Mouse (Mus musculus) heart, adult 2 months (tissue): ENCODE data around the gene Dctpp1. TPM values are rescaled to one million over a fixed set of nuclear protein-coding genes. Genes with fewer than 3 reads are reported as not detected.
"Not testable (repeated sequence)": the region's sequence is repeated elsewhere in the genome, so short reads cannot be mapped to it uniquely, and the experiment has no call there.

Source experiments
- DNase-seq, 2 experiments: peaks; one replicate each; pipeline ENCODE4 v3.0.0; 2021
- H3K27ac ChIP-seq: fragments of 200-600 bp; 2 replicates; pipeline ENCODE4 v1.8.1; 2022
- H3K27me3 ChIP-seq: fragments of 200-500 bp; 2 replicates; pipeline ENCODE4 v1.6.1; 2012; ENCODE audit warnings: mild to moderate bottlenecking, low read length, inconsistent platforms, mixed read lengths; ENCODE audit not compliant: control insufficient read depth, insufficient read depth
- H3K36me3 ChIP-seq: fragments of 200-500 bp; 2 replicates; pipeline ENCODE4 v1.6.1; 2012; ENCODE audit warnings: low read length, inconsistent platforms; ENCODE audit not compliant: control insufficient read depth, insufficient read depth
- H3K4me1 ChIP-seq: fragments of 200-500 bp; 2 replicates; pipeline ENCODE4 v1.6.1; 2011; ENCODE audit warnings: low read length; ENCODE audit not compliant: control insufficient read depth, insufficient read depth
- H3K4me3 ChIP-seq: fragments of 200-600 bp; 2 replicates; pipeline ENCODE4 v1.8.1; 2022
- H3K79me2 ChIP-seq: fragments of 200-500 bp; replicated peaks from 2 replicates; pipeline ENCODE4 v1.6.1; 2012; ENCODE audit warnings: mild to moderate bottlenecking, inconsistent platforms, low read length, moderate library complexity, mixed read lengths; ENCODE audit not compliant: control insufficient read depth, insufficient read depth
- H3K9ac ChIP-seq: fragments of 200-500 bp; 2 replicates; pipeline ENCODE4 v1.6.1; 2012; ENCODE audit warnings: low read depth, mild to moderate bottlenecking, control low read depth, inconsistent platforms, low read length, mixed read lengths
- CTCF ChIP-seq: fragments of 200-600 bp; IDR thresholded peaks from 2 replicates; pipeline ENCODE4 v1.8.1; 2022; ENCODE audit warnings: antibody characterized with exemption, mild to moderate bottlenecking, moderate library complexity
- EP300 ChIP-seq: fragments of 200-500 bp; IDR thresholded peaks from 2 replicates; pipeline ENCODE4 v1.6.1; 2011; ENCODE audit warnings: low read depth, low read length, control low read depth; ENCODE audit not compliant: insufficient read depth
- POLR2A ChIP-seq: fragments of 200-500 bp; IDR thresholded peaks from 2 replicates; pipeline ENCODE4 v1.6.1; 2011; ENCODE audit warnings: mild to moderate bottlenecking, low read depth, low read length, control low read depth; ENCODE audit not compliant: insufficient read depth
- WGBS: fragments of 180-500 bp; shearing (Covaris S2); methylation state at CpG from one replicate; pipeline ENCODE4 v1.1.7; 2018; 5-methylcytosine and 5-hydroxymethylcytosine counted together
- intact Hi-C: fragments of 180-260 bp; cut with DNase I; formaldehyde crosslinking; loops from one replicate; pipeline ENCODE4 v1.15.1; 2025
- polyA plus RNA-seq: library from polyadenylated mRNA; depleted of rRNA; stranded (reverse); fragments of >200 nt; gene quantifications from 2 replicates; pipeline ENCODE4 v1.2.3, GENCODE M21; 2012
- total RNA-seq, 2 experiments: library from RNA; stranded (reverse); gene quantifications; 2 replicates each; pipeline ENCODE4 v1.2.3; 2021

Dctpp1 gene
- total and polyA plus RNA-seq, 3 experiments, result 38.7 to 46.6 (median 44.6) TPM

DNA sequence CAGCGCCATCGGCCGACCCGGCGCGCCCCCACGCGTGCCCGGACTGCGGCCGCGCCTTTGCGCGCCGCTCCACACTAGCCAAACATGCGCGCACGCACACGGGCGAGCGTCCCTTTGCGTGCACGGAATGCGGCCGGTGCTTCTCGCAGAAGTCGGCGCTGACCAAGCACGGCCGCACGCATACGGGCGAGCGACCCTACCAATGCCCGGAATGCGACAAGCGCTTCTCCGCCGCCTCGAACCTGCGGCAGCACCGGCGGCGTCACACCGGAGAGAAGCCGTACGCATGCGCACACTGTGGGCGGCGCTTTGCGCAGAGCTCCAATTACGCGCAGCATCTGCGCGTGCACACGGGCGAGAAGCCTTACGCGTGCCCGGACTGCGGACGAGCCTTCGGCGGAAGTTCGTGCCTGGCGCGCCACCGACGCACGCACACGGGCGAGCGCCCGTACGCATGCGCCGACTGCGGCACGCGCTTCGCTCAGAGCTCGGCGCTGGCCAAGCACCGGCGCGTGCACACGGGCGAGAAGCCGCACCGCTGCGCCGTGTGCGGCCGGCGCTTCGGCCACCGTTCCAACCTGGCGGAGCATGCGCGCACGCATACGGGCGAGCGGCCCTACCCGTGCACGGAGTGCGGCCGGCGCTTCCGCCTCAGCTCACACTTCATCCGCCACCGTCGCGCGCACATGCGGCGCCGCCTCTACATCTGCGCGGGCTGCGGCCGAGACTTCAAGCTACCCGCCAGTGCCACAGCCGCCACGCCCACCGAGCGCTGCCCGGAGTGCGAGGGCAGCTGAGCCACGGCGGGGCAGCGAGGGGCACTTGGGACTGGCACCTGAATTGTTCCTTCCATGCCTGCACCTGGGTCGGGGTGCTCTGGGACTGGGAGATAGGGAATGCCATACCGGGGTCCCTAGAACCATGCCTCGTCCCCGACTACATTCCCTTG, 6.4 kb downstream of the Dctpp1 start:
- H3K27ac ChIP-seq, result peak overlapping the region; percentile 92
- TF ChIP-seq EP300 (peak; percentile 84), CTCF (no peak), POLR2A (peak; percentile 63; the same call in 1 of the 2 replicates)
- H3K79me2 ChIP-seq, result no peaks in the 10 kb centered on the region
- DNase-seq, result peak; percentile 95 to 97
- no peaks in the 10 kb centered on the region for H3K36me3 ChIP-seq
- H3K9ac ChIP-seq, result peak overlapping the region; percentile 90
- H3K4me1 ChIP-seq, result peaks cover 2% of the 10 kb centered on the region
- intact Hi-C loops, result loop anchor here (2.0 to 5.0 kb wide), 2 partner anchors 91 to 258 kb away; partner anchors contain the start of genes Srcap and Zfp768
- no peaks in the 10 kb centered on the region for H3K27me3 ChIP-seq
- under 1% methylated on average over 136 of the region's 136 CpGs for WGBS
- H3K4me3 ChIP-seq, result peak overlapping the region; percentile 69

DNA sequence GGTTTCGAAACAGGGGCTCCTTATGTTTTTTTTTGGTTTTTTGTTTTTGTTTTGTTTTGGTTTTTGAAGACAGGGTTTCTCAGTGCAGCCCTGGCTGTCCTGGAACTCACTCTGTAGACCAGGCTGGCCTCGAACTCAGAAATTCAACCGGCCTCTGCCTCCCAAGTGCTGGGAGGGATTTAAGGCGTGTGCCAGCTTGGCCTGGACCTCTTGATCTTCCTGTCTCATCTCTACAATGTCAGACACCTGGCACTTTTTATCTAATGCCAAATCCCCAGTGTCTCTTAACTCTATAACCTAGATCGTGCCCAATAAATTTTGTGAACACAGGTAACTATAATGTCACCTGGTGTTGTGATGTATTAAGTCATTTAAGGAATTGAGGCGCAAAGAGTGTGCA, 7.2 kb downstream of the Dctpp1 start:
- Histone ChIP-seq H3K9ac (peak overlapping the region; percentile 90), H3K79me2 (0 out of 2 replicates have a peak, but pooled peaks cover under 1% of the 10 kb centered on the region), H3K36me3 (no peaks in the 10 kb centered on the region), H3K4me3 (peak overlapping the region; percentile 69), H3K27me3 (no peaks in the 10 kb centered on the region), H3K4me1 (peaks cover 2% of the 10 kb centered on the region), H3K27ac (peak overlapping the region; percentile 92)
- DNase-seq, result no peak
- TF ChIP-seq POLR2A (no peak), EP300 (no peak), CTCF (no peak)
- WGBS, result 73% methylated on average over 6 of the region's 6 CpGs
- intact Hi-C loops, result loop anchor here (5.0 kb wide), 1 partner anchor 259 kb away; the partner anchor contains the start of gene Srcap

DNA sequence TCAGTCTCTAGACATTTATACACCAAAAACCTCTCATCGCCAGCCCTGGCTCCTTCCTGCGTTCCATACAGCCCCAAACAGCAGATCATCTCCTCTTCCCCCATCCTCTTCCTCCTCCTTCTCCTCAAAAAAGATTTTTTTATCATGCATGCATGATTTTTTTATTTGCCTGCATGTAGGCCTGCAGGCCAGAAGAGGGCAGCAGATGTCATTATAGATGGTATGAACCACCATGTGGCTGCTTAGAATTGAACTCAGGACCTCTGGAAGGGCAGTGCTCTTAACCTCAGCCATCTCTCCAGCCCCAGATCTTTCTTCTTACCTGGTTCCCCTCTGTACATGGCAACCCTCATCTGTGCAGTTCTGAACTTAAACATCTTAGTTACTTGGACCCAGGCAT, 8.1 kb downstream of the Dctpp1 start:
- intact Hi-C loops, result loop anchor here (5.0 kb wide), 1 partner anchor 260 kb away; the partner anchor contains the start of gene Srcap
- WGBS, result 59% methylated on average over 2 of the region's 2 CpGs
- Histone ChIP-seq H3K36me3 (no peaks in the 10 kb centered on the region), H3K9ac (no peak overlapping the region), H3K4me3 (no peak overlapping the region), H3K79me2 (0 out of 2 replicates have a peak, but pooled peaks cover 1% of the 10 kb centered on the region), H3K4me1 (peaks cover 2% of the 10 kb centered on the region), H3K27me3 (no peaks in the 10 kb centered on the region), H3K27ac (no peak overlapping the region)
- no peak for DNase-seq
- TF ChIP-seq CTCF (peak; percentile 74), POLR2A (no peak)

DNA sequence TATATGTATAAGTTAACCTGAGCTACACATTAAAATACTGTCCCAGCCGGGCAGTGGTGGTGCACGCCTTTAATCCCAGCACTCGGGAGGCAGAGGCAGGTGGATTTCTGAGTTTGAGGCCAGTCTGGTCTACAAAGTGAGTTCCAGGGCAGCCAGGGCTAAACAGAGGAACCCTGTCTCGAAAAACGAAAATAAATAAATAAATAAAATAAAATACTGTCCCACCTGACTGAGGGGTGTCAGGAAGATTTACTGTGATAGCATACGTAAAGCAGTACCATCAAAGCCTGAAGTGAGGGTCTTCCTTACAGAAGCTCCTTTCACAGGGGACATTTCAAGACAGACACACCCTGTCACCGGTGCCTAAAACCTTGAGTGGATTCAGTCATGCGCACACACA, 10.0 kb downstream of the Dctpp1 start:
- H3K36me3 ChIP-seq, H3K4me3 ChIP-seq, DNase-seq, H3K79me2 ChIP-seq, H3K4me1 ChIP-seq, H3K27ac ChIP-seq, H3K27me3 ChIP-seq, H3K9ac ChIP-seq: not testable (repeated sequence)
- 90% methylated on average over 8 of the region's 8 CpGs for WGBS
- intact Hi-C loops, result loop anchor here (5.0 kb wide), 1 partner anchor 262 kb away; the partner anchor contains the start of gene Srcap

DNA sequence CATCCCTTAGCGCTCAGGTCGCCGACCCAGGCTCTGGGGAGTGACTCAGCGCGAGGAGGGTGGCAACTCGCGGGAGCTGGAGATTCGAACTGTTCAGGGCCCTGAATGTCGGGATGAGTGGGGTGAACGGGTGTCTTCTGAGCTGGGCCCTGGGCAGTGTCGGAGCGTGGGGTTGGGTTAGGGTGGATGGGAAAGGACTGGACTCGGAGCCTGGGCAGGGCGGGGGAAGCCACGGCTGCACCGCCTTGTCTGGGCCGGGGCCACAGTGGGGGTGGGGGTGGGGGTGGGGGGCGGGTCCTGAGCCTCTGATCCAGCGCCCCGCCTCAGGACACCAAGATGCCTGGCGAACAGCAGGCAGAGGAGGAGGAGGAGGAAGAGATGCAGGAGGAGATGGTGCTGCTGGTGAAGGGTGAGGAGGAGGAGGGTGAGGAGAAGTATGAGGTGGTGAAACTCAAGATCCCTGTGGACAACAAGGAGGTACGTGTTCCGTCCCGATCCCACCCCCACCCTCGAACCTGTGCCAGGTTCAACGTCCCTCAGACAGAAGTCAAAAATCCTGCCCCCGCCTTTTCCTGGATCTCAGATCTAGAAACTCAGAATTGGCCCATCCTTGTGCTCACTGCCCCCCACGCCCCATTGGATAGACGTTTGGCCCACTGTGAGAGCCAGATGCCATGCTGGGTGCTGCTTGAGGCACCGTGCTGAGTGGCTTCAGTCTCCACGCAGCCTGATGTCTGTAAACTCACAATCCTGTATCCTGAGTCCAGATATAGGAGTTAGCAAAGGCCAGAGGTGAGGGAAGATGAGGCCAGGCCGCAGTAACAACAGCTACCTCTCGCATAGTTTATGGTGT, 15.6 kb downstream of the Dctpp1 start:
- TF ChIP-seq CTCF (no peak), POLR2A (no peak), EP300 (no peak)
- WGBS, result 9% methylated on average over 31 of the region's 33 CpGs
- no peaks in the 10 kb centered on the region for H3K27me3 ChIP-seq

More for the DNA sequence above, 15.6 kb downstream of the Dctpp1 start:
- H3K79me2 ChIP-seq, result 0 out of 2 replicates have a peak, but pooled peaks cover 1% of the 10 kb centered on the region
- no peaks in the 10 kb centered on the region; the same call in 1 of the 2 replicates for H3K36me3 ChIP-seq
- intact Hi-C loops, result no loop called here
- peak overlapping the region; percentile 70 for H3K4me3 ChIP-seq
- DNase-seq, result no peak
- H3K27ac ChIP-seq, result peak overlapping the region; percentile 97
- peaks cover 8% of the 10 kb centered on the region for H3K4me1 ChIP-seq
- peak overlapping the region; percentile 96 for H3K9ac ChIP-seq
